Mouse (Mus musculus): ENCODE data around the gene Arhgef3. TPM values are rescaled to one million over a fixed set of nuclear protein-coding genes. Genes with fewer than 3 reads are reported as not detected.

Arhgef3 gene
- polyA plus RNA-seq, 1 experiment from 2014 or later: 9.0 TPM

GRCm38 (mm10) chr14:27408240-27408639 is 293.5 kb downstream of the Arhgef3 start:
- Histone ChIP-seq H3K36me3 (ENCODE audit: insufficient read depth) (no peaks in the 10 kb centered on the region), H3K4me2 (no peak overlapping the region), H3K4me3 (ENCODE audit: low read depth, low read length) (no peak overlapping the region), H3K9me3 (ENCODE audit: low read depth, low read length) (no peaks in the 10 kb centered on the region), H3K4me1 (ENCODE audit: insufficient read depth) (no peaks in the 10 kb centered on the region), H3K27ac (ENCODE audit: low read depth) (no peak overlapping the region), H3K27me3 (ENCODE audit: insufficient read depth, low read length) (no peaks in the 10 kb centered on the region), H3K9ac (no peak overlapping the region)
- ATAC-seq (ENCODE audit: insufficient read depth) (no peak), DNase-seq (no peak)
- WGBS: 71% methylated on average over 3 of the region's 3 CpGs
- no peak for TF ChIP-seq CTCF (IDR thresholded peaks at IDR 0.05; ENCODE audit: low read depth)

DNA sequence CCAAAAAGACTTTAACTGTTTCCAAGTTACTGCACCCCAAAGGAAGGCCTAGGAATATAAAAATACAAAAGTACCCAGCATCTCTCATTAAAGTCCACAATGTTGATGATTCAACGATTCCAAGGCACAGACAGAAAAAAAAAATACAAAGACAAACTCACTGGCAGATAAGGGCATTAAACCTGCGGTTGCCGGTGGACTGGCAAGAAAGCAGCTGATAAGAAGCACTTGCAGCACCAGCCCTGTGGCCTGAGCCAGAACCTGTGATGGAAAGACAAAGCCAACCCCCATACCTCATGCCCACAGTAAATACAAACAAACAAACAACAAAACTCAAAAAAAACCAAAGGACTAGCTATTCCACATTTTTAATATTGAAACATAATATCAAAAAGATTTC is 295.0 kb downstream of the Arhgef3 start:
- Histone ChIP-seq H3K4me1 (ENCODE audit: insufficient read depth) (no peaks in the 10 kb centered on the region), H3K4me2 (no peak overlapping the region), H3K27me3 (ENCODE audit: insufficient read depth, low read length) (no peaks in the 10 kb centered on the region), H3K27ac (ENCODE audit: low read depth) (no peak overlapping the region), H3K36me3 (ENCODE audit: insufficient read depth) (no peaks in the 10 kb centered on the region), H3K9me3 (ENCODE audit: low read depth, low read length) (no peaks in the 10 kb centered on the region), H3K4me3 (ENCODE audit: low read depth, low read length) (no peak overlapping the region), H3K9ac (no peak overlapping the region)
- ATAC-seq (ENCODE audit: insufficient read depth) (no peak), DNase-seq (no peak)
- 65% methylated on average over 3 of the region's 3 CpGs for WGBS
- TF ChIP-seq CTCF (IDR thresholded peaks at IDR 0.05; ENCODE audit: low read depth): no peak

GRCm38 (mm10) chr14:27411492-27411891 is 296.8 kb downstream of the Arhgef3 start:
- H3K9me3 ChIP-seq (ENCODE audit: low read depth, low read length): no peaks in the 10 kb centered on the region
- ATAC-seq (ENCODE audit: insufficient read depth): no peak

GRCm38 (mm10) chr14:27412699-27413098 is 298.0 kb downstream of the Arhgef3 start:
- Histone ChIP-seq H3K4me1 (ENCODE audit: insufficient read depth) (no peaks in the 10 kb centered on the region), H3K4me3 (ENCODE audit: low read depth, low read length) (no peak overlapping the region), H3K9ac (no peak overlapping the region), H3K27ac (ENCODE audit: low read depth) (no peak overlapping the region), H3K9me3 (ENCODE audit: low read depth, low read length) (no peaks in the 10 kb centered on the region), H3K4me2 (no peak overlapping the region), H3K36me3 (ENCODE audit: insufficient read depth) (no peaks in the 10 kb centered on the region), H3K27me3 (ENCODE audit: insufficient read depth, low read length) (no peaks in the 10 kb centered on the region)
- ATAC-seq (ENCODE audit: insufficient read depth) (no peak), DNase-seq (no peak)
- TF ChIP-seq CTCF (IDR thresholded peaks at IDR 0.05; ENCODE audit: low read depth): no peak
- WGBS: 74% methylated on average over 8 of the region's 8 CpGs

More at GRCm38 (mm10) chr14:27411492-27411891, 296.8 kb downstream of the Arhgef3 start:
- no peak for TF ChIP-seq CTCF (IDR thresholded peaks at IDR 0.05; ENCODE audit: low read depth)
- DNase-seq: no peak
- no peaks in the 10 kb centered on the region for H3K36me3 ChIP-seq (ENCODE audit: insufficient read depth)
- 81% methylated on average over 7 of the region's 7 CpGs for WGBS
- H3K4me2 ChIP-seq: no peak overlapping the region
- H3K4me3 ChIP-seq (ENCODE audit: low read depth, low read length): no peak overlapping the region
- H3K27ac ChIP-seq (ENCODE audit: low read depth): no peak overlapping the region
- H3K27me3 ChIP-seq (ENCODE audit: insufficient read depth, low read length): no peaks in the 10 kb centered on the region
- no peaks in the 10 kb centered on the region for H3K4me1 ChIP-seq (ENCODE audit: insufficient read depth)
- no peak overlapping the region for H3K9ac ChIP-seq

DNA sequence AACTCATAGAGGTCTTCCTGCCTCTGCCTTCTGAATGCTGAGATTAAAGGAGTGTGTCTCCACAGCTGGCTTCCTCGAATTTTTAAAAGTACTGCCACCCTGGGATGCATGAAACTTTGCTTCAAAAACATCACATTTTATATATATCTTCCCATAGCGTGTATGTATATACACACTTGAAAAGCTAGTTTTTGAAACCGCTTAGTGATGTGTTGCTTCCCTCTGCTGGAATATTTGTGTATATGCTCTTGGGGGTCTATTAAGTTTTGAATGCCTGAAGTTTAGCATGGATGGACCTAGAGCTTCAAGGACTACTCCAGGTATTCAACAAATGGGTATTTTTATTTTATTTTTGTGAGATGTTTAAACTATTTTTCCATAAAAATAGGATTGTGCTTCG is 299.3 kb downstream of the Arhgef3 start:
- H3K9ac ChIP-seq: no peak overlapping the region
- ATAC-seq (ENCODE audit: insufficient read depth): peak; percentile 41; the same call in 1 of the 2 replicates
- H3K27ac ChIP-seq (ENCODE audit: low read depth): no peak overlapping the region
- no peak overlapping the region for H3K4me3 ChIP-seq (ENCODE audit: low read depth, low read length)
- no peaks in the 10 kb centered on the region for H3K9me3 ChIP-seq (ENCODE audit: low read depth, low read length)
- no peaks in the 10 kb centered on the region for H3K36me3 ChIP-seq (ENCODE audit: insufficient read depth)
- peak; percentile 80 for TF ChIP-seq CTCF (IDR thresholded peaks at IDR 0.05; ENCODE audit: low read depth)
- no peaks in the 10 kb centered on the region for H3K27me3 ChIP-seq (ENCODE audit: insufficient read depth, low read length)
- 26% methylated on average over 4 of the region's 4 CpGs for WGBS
- H3K4me2 ChIP-seq: no peak overlapping the region
- peak; percentile 82 for DNase-seq
- H3K4me1 ChIP-seq (ENCODE audit: insufficient read depth): no peaks in the 10 kb centered on the region

DNA sequence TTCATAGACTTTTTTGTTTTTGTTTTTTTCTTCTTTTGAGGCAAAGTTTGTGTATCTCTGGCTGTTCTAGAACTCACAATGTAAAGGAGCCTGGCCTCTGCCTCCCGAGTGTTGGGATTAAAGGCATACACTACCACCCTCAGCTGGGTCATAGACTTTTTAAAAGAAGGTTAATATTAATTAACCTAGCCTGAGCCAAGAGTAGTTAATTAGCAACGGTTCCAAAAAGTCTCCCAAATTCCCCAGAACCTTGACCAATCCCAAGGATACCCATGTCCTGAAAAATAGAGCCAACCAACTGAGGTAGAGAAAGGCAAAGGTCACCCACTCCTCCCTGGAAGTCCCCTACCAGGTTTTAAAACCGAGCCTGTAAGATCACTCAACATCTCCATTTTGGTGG is 306.1 kb downstream of the Arhgef3 start:
- no peak overlapping the region for H3K4me2 ChIP-seq
- H3K4me3 ChIP-seq (ENCODE audit: low read depth, low read length): no peak overlapping the region
- H3K27me3 ChIP-seq (ENCODE audit: insufficient read depth, low read length): no peaks in the 10 kb centered on the region
- H3K9me3 ChIP-seq (ENCODE audit: low read depth, low read length): no peaks in the 10 kb centered on the region
- no peaks in the 10 kb centered on the region for H3K36me3 ChIP-seq (ENCODE audit: insufficient read depth)
- ATAC-seq (ENCODE audit: insufficient read depth): no peak
- H3K9ac ChIP-seq: no peak overlapping the region
- no peaks in the 10 kb centered on the region for H3K4me1 ChIP-seq (ENCODE audit: insufficient read depth)
- WGBS: 74% methylated on average over 3 of the region's 3 CpGs
- no peak for DNase-seq
- H3K27ac ChIP-seq (ENCODE audit: low read depth): no peak overlapping the region
- no peak for TF ChIP-seq CTCF (IDR thresholded peaks at IDR 0.05; ENCODE audit: low read depth)

DNA sequence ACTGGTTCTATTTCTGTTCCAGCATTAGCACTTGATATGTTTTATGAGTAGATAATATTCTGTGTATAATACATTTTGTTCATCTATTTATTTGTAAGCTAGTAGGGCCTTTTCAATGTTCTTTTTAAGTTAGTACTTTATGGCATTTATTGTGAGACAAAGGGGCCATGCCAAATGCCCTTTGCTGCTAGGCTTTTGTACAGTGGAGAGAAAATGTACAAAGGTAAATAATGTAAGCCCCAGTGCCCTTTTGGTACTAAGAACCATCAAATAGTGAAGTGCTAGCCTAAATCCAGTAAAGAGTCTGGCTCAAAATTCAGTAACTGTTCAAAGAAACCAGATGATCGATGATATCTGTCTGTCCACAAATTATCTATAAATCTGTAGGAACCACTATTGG is 307.6 kb downstream of the Arhgef3 start:
- Histone ChIP-seq H3K9me3 (ENCODE audit: low read depth, low read length) (peaks cover 3% of the 10 kb centered on the region; the same call in 1 of the 2 replicates), H3K9ac (no peak overlapping the region), H3K4me2 (no peak overlapping the region), H3K4me3 (ENCODE audit: low read depth, low read length) (no peak overlapping the region), H3K27ac (ENCODE audit: low read depth) (no peak overlapping the region), H3K27me3 (ENCODE audit: insufficient read depth, low read length) (no peaks in the 10 kb centered on the region), H3K36me3 (ENCODE audit: insufficient read depth) (no peaks in the 10 kb centered on the region), H3K4me1 (ENCODE audit: insufficient read depth) (no peaks in the 10 kb centered on the region)
- 92% methylated on average over 1 of the region's 1 CpGs for WGBS
- ATAC-seq (ENCODE audit: insufficient read depth): no peak
- no peak for TF ChIP-seq CTCF (IDR thresholded peaks at IDR 0.05; ENCODE audit: low read depth)
- DNase-seq: no peak

- Histone ChIP-seq H3K4me2 (peak within 1 kb of the TSS; percentile 91), H3K27ac (ENCODE audit: low read depth) (peak within 1 kb of the TSS; percentile 100), H3K4me1 (ENCODE audit: insufficient read depth) (no peaks in the 10 kb centered on the region), H3K36me3 (ENCODE audit: insufficient read depth) (peaks cover 15% of the 10 kb centered on the region; the same call in 1 of the 2 replicates), H3K27me3 (ENCODE audit: insufficient read depth, low read length) (no peaks in the 10 kb centered on the region), H3K9me3 (ENCODE audit: low read depth, low read length) (peaks cover 20% of the 10 kb centered on the region), H3K9ac (peak within 1 kb of the TSS; percentile 91), H3K4me3 (ENCODE audit: low read depth, low read length) (peak within 1 kb of the TSS; percentile 69)
- DNase-seq (peak; percentile 95), ATAC-seq (ENCODE audit: insufficient read depth) (peak; percentile 96)
- TF ChIP-seq CTCF (IDR thresholded peaks at IDR 0.05; ENCODE audit: low read depth): no peak
- WGBS: under 1% methylated on average over 43 of the region's 43 CpGs
Measured at GRCm38 (mm10) chr14:27428573-27428972, 313.9 kb downstream of the Arhgef3 start, which contains the start of gene Fam208a. TSS of gene Fam208a (plus strand) at chr14:27428834.
